Mouse (Mus musculus) heart, postnatal 0 days (tissue): ENCODE measurements around the gene Popdc3.

ENCODE experiments used
- CTCF ChIP-seq: IDR thresholded peaks from 2 replicates; pipeline ENCODE4 v1.5.1; 2016; ENCODE audit warnings: antibody characterized with exemption, control low read depth, low read depth
- EP300 ChIP-seq: IDR thresholded peaks from 2 replicates; pipeline ENCODE4 v1.6.1; 2016; ENCODE audit warnings: antibody characterized with exemption, low read depth

DNA sequence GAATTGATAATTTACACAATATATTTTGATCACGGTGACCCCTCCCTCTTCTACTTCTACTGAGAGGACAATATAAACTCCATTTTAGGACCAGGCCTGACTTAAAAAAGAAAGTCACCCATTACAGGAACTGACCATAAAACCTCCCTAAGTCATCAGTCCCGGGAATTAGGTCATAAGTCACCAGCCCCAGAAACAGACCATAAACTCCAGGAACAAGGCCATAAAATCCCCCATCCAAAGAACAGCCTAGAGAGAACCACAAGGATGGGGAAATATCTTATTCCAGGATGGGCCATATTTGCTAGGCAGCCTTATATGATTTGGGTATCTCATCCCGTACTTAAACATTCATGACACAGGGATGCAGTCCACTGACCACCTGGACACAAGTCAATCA is 3.6 kb upstream of the Popdc3 start:
- no peak for TF ChIP-seq CTCF
- no peak for TF ChIP-seq EP300
